Mouse (Mus musculus) thymus, postnatal 0 days (tissue): Measurements from ENCODE around the gene Tbc1d1. TPM values are rescaled to one million over a fixed set of nuclear protein-coding genes. Genes with fewer than 3 reads are reported as not detected.
A peak's percentile ranks its signal among the peaks of the same experiment; 100 is the strongest.

ENCODE experiments used
- DNase-seq: peaks from one replicate; pipeline ENCODE4 v3.0.0-alpha.2; 2015; ENCODE audit warnings: low spot score
- polyA plus RNA-seq: library from polyadenylated mRNA; unstranded; fragments of >200 nt; fragmentation: Nextera tagmentation; extraction: Ambion mirVana; gene quantifications from 2 replicates; pipeline ENCODE4 v1.2.1, GENCODE M21; 2015

The Tbc1d1 gene
- polyA plus RNA-seq, 1 experiment from 2014 or later = 18.5 TPM

- DNase-seq = peak; percentile 75
These were observed 118.8 kb downstream of the Tbc1d1 start for GRCm38 (mm10) chr5:64274738-64275451.

- DNase-seq = no peak
These were observed 121.6 kb downstream of the Tbc1d1 start for GRCm38 (mm10) chr5:64277646-64278191.

GRCm38 (mm10) chr5:64279668-64280067, 123.6 kb downstream of the Tbc1d1 start:
- no peak for DNase-seq

- DNase-seq = no peak
These were observed 124.1 kb downstream of the Tbc1d1 start for GRCm38 (mm10) chr5:64280191-64280590.

GRCm38 (mm10) chr5:64280613-64281012, 124.5 kb downstream of the Tbc1d1 start:
- no peak for DNase-seq

- no peak for DNase-seq
These were observed 125.6 kb downstream of the Tbc1d1 start for GRCm38 (mm10) chr5:64281674-64282073.

GRCm38 (mm10) chr5:64282594-64282993, 126.5 kb downstream of the Tbc1d1 start:
- no peak for DNase-seq

- DNase-seq = no peak
These were observed 129.2 kb downstream of the Tbc1d1 start for GRCm38 (mm10) chr5:64285289-64285688.

- DNase-seq = no peak
These were observed 129.7 kb downstream of the Tbc1d1 start for GRCm38 (mm10) chr5:64285851-64286250.

GRCm38 (mm10) chr5:64287287-64287686, 131.2 kb downstream of the Tbc1d1 start:
- DNase-seq = no peak

GRCm38 (mm10) chr5:64288031-64288928, 132.2 kb downstream of the Tbc1d1 start:
- no peak for DNase-seq

GRCm38 (mm10) chr5:64289202-64290060, 133.3 kb downstream of the Tbc1d1 start:
- peak; percentile 71 for DNase-seq

- DNase-seq = no peak
These were observed 133.9 kb downstream of the Tbc1d1 start for GRCm38 (mm10) chr5:64290061-64290345.

GRCm38 (mm10) chr5:64291657-64292056, 135.6 kb downstream of the Tbc1d1 start:
- no peak for DNase-seq

- DNase-seq = peak; percentile 19
These were observed 139.5 kb downstream of the Tbc1d1 start for GRCm38 (mm10) chr5:64295621-64296020.

- no peak for DNase-seq
These were observed 140.2 kb downstream of the Tbc1d1 start for GRCm38 (mm10) chr5:64296328-64296727.

- peak; percentile 13 for DNase-seq
These were observed 141.0 kb downstream of the Tbc1d1 start for GRCm38 (mm10) chr5:64297100-64297499.

- DNase-seq = no peak
These were observed 142.4 kb downstream of the Tbc1d1 start for GRCm38 (mm10) chr5:64298331-64299036.

- no peak for DNase-seq
These were observed 143.6 kb downstream of the Tbc1d1 start for GRCm38 (mm10) chr5:64299508-64300324.

GRCm38 (mm10) chr5:64301246-64301645, 145.1 kb downstream of the Tbc1d1 start:
- DNase-seq = no peak
